Mouse (Mus musculus) MEL (cell line): Measurements from ENCODE around the gene Spag9.

Experiments
- CTCF ChIP-seq, 3 experiments: IDR thresholded peaks in 2 of 3; conservative IDR thresholded peaks in 1 of 3; 2 replicates each; pipeline ENCODE4 v1.5.1; 2011 to 2012; ENCODE audit warnings: low read length in 3 of 3, low read depth in 2 of 3, mild to moderate bottlenecking in 2 of 3, improper control_type of control experiment in 1 of 3, inconsistent platforms in 1 of 3, mixed read lengths in 1 of 3, moderate library complexity in 1 of 3; ENCODE audit not compliant: control insufficient read depth in 1 of 3, insufficient read depth in 1 of 3, poor library complexity in 1 of 3, severe bottlenecking in 1 of 3
- KAT2A ChIP-seq: conservative IDR thresholded peaks from 2 replicates; pipeline ENCODE4 v1.6.1; 2012; ENCODE audit warnings: low read depth, low read length, improper control_type of control experiment, inconsistent platforms
- MAZ ChIP-seq: IDR thresholded peaks from 2 replicates; pipeline ENCODE4 v1.6.1; 2012; ENCODE audit warnings: low read depth, mild to moderate bottlenecking, inconsistent platforms, low read length, improper control_type of control experiment
- MXI1 ChIP-seq: IDR thresholded peaks from 2 replicates; pipeline ENCODE4 v1.6.1; 2011; ENCODE audit warnings: mild to moderate bottlenecking, low read depth, low read length, improper control_type of control experiment
- NRF1 ChIP-seq: IDR thresholded peaks from 2 replicates; pipeline ENCODE4 v1.6.1; 2014; ENCODE audit warnings: low read depth, mild to moderate bottlenecking, inconsistent platforms, low read length, improper control_type of control experiment, moderate library complexity; ENCODE audit not compliant: poor library complexity, insufficient read depth, severe bottlenecking
- POLR2A ChIP-seq, 2 experiments: IDR thresholded peaks; 2 replicates each; pipeline ENCODE4 v1.6.1; 2011 to 2012; ENCODE audit warnings: low read length in 2 of 2, mild to moderate bottlenecking in 2 of 2, control low read depth in 1 of 2, improper control_type of control experiment in 1 of 2, low read depth in 1 of 2, moderate library complexity in 1 of 2; ENCODE audit not compliant: control insufficient read depth in 1 of 2, insufficient read depth in 1 of 2, poor library complexity in 1 of 2
- POLR2AphosphoS2 ChIP-seq: IDR thresholded peaks from 2 replicates; pipeline ENCODE4 v1.6.1; 2011; ENCODE audit warnings: low read length, improper control_type of control experiment
- SIN3A ChIP-seq: IDR thresholded peaks from 2 replicates; pipeline ENCODE4 v1.6.1; 2012; ENCODE audit warnings: low read length, improper control_type of control experiment, inconsistent platforms
- TBP ChIP-seq: IDR thresholded peaks from 2 replicates; pipeline ENCODE4 v1.8.0; 2011; ENCODE audit warnings: low read depth, low read length, improper control_type of control experiment
- TCF12 ChIP-seq: IDR thresholded peaks from 2 replicates; pipeline ENCODE4 v1.6.1; 2014; ENCODE audit warnings: low read depth, mild to moderate bottlenecking, inconsistent platforms, low read length, improper control_type of control experiment, moderate library complexity
- ZC3H11A ChIP-seq: IDR thresholded peaks from 2 replicates; pipeline ENCODE4 v1.6.1; 2012; ENCODE audit warnings: low read depth, mild to moderate bottlenecking, inconsistent platforms, low read length, improper control_type of control experiment
- ZKSCAN1 ChIP-seq: IDR thresholded peaks from 2 replicates; pipeline ENCODE4 v1.6.1; 2012; ENCODE audit warnings: low read depth, mild to moderate bottlenecking, inconsistent platforms, low read length, improper control_type of control experiment, moderate library complexity
- ZMIZ1 ChIP-seq: IDR thresholded peaks from 2 replicates; pipeline ENCODE4 v1.6.1; 2012; ENCODE audit warnings: low read depth, mild to moderate bottlenecking, inconsistent platforms, low read length, improper control_type of control experiment, moderate library complexity

- TF ChIP-seq CTCF (IDR thresholded peaks at IDR 0.05 in 2 of 3, conservative IDR thresholded peaks at IDR 0.05 in 1 of 3; ENCODE audit: control insufficient read depth in 1 of 3, insufficient read depth in 1 of 3, low read depth in 2 of 3, low read length in 3 of 3, poor library complexity in 1 of 3, severe bottlenecking in 1 of 3) (no peak), ZKSCAN1 (no peak), POLR2A (IDR thresholded peaks at IDR 0.05; ENCODE audit: control insufficient read depth in 1 of 2, insufficient read depth in 1 of 2, low read depth in 1 of 2, low read length in 2 of 2, poor library complexity in 1 of 2) (no peak), MXI1 (no peak; the same call in 1 of the 2 replicates), SIN3A (no peak), TCF12 (peak; percentile 64; the same call in 1 of the 2 replicates), ZMIZ1 (no peak), KAT2A (no peak), POLR2AphosphoS2 (no peak), MAZ (no peak), TBP (no peak), ZC3H11A (no peak), NRF1 (no peak)
These were observed 121.9 kb downstream of the Spag9 start for GRCm38 (mm10) chr11:94117836-94118235.
